Mouse (Mus musculus): ENCODE data around the gene Pde4c. TPM values are rescaled to one million over a fixed set of nuclear protein-coding genes. Genes with fewer than 3 reads are reported as not detected.

The Pde4c gene
- polyA plus RNA-seq (2015; fragmentation: Nextera tagmentation; extraction: Ambion mirVana): 0.45 and 0.50 TPM in 2 replicates

GRCm38 (mm10) chr8:70723486-70724210 lies at the start of gene Pde4c:
Gene Pde4c (plus strand): TSS chr8:70723720.
- no peaks in the 10 kb centered on the region; the same call in 1 of the 2 replicates for H3K4me1 ChIP-seq
- H3K4me3 ChIP-seq (replicated peaks): no peak within 1 kb of the TSS
- no peak within 1 kb of the TSS for H3K4me2 ChIP-seq
- 49% methylated on average over 7 of the region's 7 CpGs for WGBS
- H3K9me3 ChIP-seq: no peaks in the 10 kb centered on the region
- no peak within 1 kb of the TSS for H3K27ac ChIP-seq
- ATAC-seq (ENCODE audit: insufficient read depth, low FRiP score, low read depth): peak; percentile 43; the same call in 1 of the 2 replicates
- no peaks in the 10 kb centered on the region for H3K36me3 ChIP-seq
- no peak within 1 kb of the TSS for H3K9ac ChIP-seq
- 0 out of 2 replicates have a peak, but pooled peaks cover 5% of the 10 kb centered on the region for H3K27me3 ChIP-seq (replicated peaks)

GRCm38 (mm10) chr8:70674109-70674508 lies 49.4 kb upstream of the Pde4c start:
- H3K9ac ChIP-seq: 0 out of 2 replicates have a peak overlapping the region, but pooled peaks have one; percentile 9
- H3K27me3 ChIP-seq (replicated peaks): no peaks in the 10 kb centered on the region
- peak overlapping the region; percentile 65 for H3K4me2 ChIP-seq
- WGBS: 71% methylated on average over 3 of the region's 3 CpGs
- H3K9me3 ChIP-seq: no peaks in the 10 kb centered on the region
- peaks cover 23% of the 10 kb centered on the region for H3K4me1 ChIP-seq
- peaks cover 4% of the 10 kb centered on the region for H3K36me3 ChIP-seq
- ATAC-seq (ENCODE audit: insufficient read depth, low FRiP score, low read depth): no peak
- peak overlapping the region; percentile 54 for H3K4me3 ChIP-seq (replicated peaks)
- peak overlapping the region; percentile 90 for H3K27ac ChIP-seq

GRCm38 (mm10) chr8:70674716-70675115 lies 48.8 kb upstream of the Pde4c start:
- ATAC-seq (ENCODE audit: insufficient read depth, low FRiP score, low read depth): no peak
- H3K9ac ChIP-seq: no peak overlapping the region
- no peak overlapping the region for H3K4me3 ChIP-seq (replicated peaks)
- H3K4me1 ChIP-seq: peaks cover 24% of the 10 kb centered on the region
- H3K36me3 ChIP-seq: peaks cover 4% of the 10 kb centered on the region
- peak overlapping the region; percentile 65; the same call in 1 of the 2 replicates for H3K4me2 ChIP-seq
- WGBS: 67% methylated on average over 4 of the region's 4 CpGs
- H3K27me3 ChIP-seq (replicated peaks): no peaks in the 10 kb centered on the region
- H3K9me3 ChIP-seq: no peaks in the 10 kb centered on the region
- H3K27ac ChIP-seq: peak overlapping the region; percentile 90

- Histone ChIP-seq H3K9me3 (no peaks in the 10 kb centered on the region), H3K27ac (no peak overlapping the region), H3K4me3 (replicated peaks) (no peak overlapping the region), H3K4me1 (peaks cover 29% of the 10 kb centered on the region), H3K36me3 (peaks cover 4% of the 10 kb centered on the region), H3K9ac (no peak overlapping the region), H3K27me3 (replicated peaks) (no peaks in the 10 kb centered on the region), H3K4me2 (no peak overlapping the region)
- WGBS: 88% methylated on average over 1 of the region's 1 CpGs
- ATAC-seq (ENCODE audit: insufficient read depth, low FRiP score, low read depth): no peak
Measured at GRCm38 (mm10) chr8:70675336-70675735, 48.2 kb upstream of the Pde4c start.

- peaks cover 38% of the 10 kb centered on the region for H3K4me1 ChIP-seq
- no peak overlapping the region for H3K27ac ChIP-seq
- ATAC-seq (ENCODE audit: insufficient read depth, low FRiP score, low read depth): no peak
- H3K9ac ChIP-seq: no peak overlapping the region
- H3K36me3 ChIP-seq: peaks cover 4% of the 10 kb centered on the region
- no peaks in the 10 kb centered on the region for H3K27me3 ChIP-seq (replicated peaks)
- no peak overlapping the region for H3K4me3 ChIP-seq (replicated peaks)
- H3K4me2 ChIP-seq: no peak overlapping the region
- H3K9me3 ChIP-seq: no peaks in the 10 kb centered on the region
- 94% methylated on average over 15 of the region's 15 CpGs for WGBS
Measured at GRCm38 (mm10) chr8:70677451-70678080, 46.0 kb upstream of the Pde4c start.

GRCm38 (mm10) chr8:70678679-70679078 lies 44.8 kb upstream of the Pde4c start:
- Histone ChIP-seq H3K27me3 (replicated peaks) (no peaks in the 10 kb centered on the region), H3K4me3 (replicated peaks) (no peak overlapping the region), H3K36me3 (peaks cover 4% of the 10 kb centered on the region), H3K4me1 (peaks cover 38% of the 10 kb centered on the region), H3K9ac (no peak overlapping the region), H3K27ac (0 out of 2 replicates have a peak overlapping the region, but pooled peaks have one; percentile 53), H3K4me2 (no peak overlapping the region), H3K9me3 (no peaks in the 10 kb centered on the region)
- no peak for ATAC-seq (ENCODE audit: insufficient read depth, low FRiP score, low read depth)

- no peak overlapping the region for H3K4me2 ChIP-seq
- peaks cover 4% of the 10 kb centered on the region for H3K36me3 ChIP-seq
- H3K4me1 ChIP-seq: peaks cover 32% of the 10 kb centered on the region
- WGBS: 85% methylated on average over 4 of the region's 4 CpGs
- ATAC-seq (ENCODE audit: insufficient read depth, low FRiP score, low read depth): no peak
- no peaks in the 10 kb centered on the region for H3K27me3 ChIP-seq (replicated peaks)
- no peaks in the 10 kb centered on the region for H3K9me3 ChIP-seq
- H3K9ac ChIP-seq: no peak overlapping the region
- H3K27ac ChIP-seq: peak overlapping the region; percentile 53
- no peak overlapping the region for H3K4me3 ChIP-seq (replicated peaks)
Measured at GRCm38 (mm10) chr8:70679404-70679803, 44.1 kb upstream of the Pde4c start.

GRCm38 (mm10) chr8:70680039-70680438 lies 43.5 kb upstream of the Pde4c start:
- WGBS: 63% methylated on average over 3 of the region's 3 CpGs
- 0 out of 2 replicates have a peak, but pooled peaks have one; percentile 5 for ATAC-seq (ENCODE audit: insufficient read depth, low FRiP score, low read depth)

GRCm38 (mm10) chr8:70681410-70681809 lies 42.1 kb upstream of the Pde4c start:
- Histone ChIP-seq H3K4me2 (no peak overlapping the region), H3K36me3 (peaks cover 4% of the 10 kb centered on the region), H3K4me3 (replicated peaks) (no peak overlapping the region), H3K27ac (peak overlapping the region; percentile 49), H3K27me3 (replicated peaks) (no peaks in the 10 kb centered on the region), H3K9me3 (no peaks in the 10 kb centered on the region), H3K9ac (no peak overlapping the region), H3K4me1 (peaks cover 22% of the 10 kb centered on the region)
- 0 out of 2 replicates have a peak, but pooled peaks have one; percentile 36 for ATAC-seq (ENCODE audit: insufficient read depth, low FRiP score, low read depth)
- 67% methylated on average over 3 of the region's 3 CpGs for WGBS

More at GRCm38 (mm10) chr8:70680039-70680438, 43.5 kb upstream of the Pde4c start:
- peaks cover 26% of the 10 kb centered on the region for H3K4me1 ChIP-seq
- no peaks in the 10 kb centered on the region for H3K27me3 ChIP-seq (replicated peaks)
- H3K9ac ChIP-seq: no peak overlapping the region
- H3K36me3 ChIP-seq: peaks cover 4% of the 10 kb centered on the region
- no peak overlapping the region for H3K4me2 ChIP-seq
- no peaks in the 10 kb centered on the region for H3K9me3 ChIP-seq
- no peak overlapping the region for H3K4me3 ChIP-seq (replicated peaks)
- H3K27ac ChIP-seq: peak overlapping the region; percentile 53; the same call in 1 of the 2 replicates

- H3K27me3 ChIP-seq (replicated peaks): no peaks in the 10 kb centered on the region
- peaks cover 23% of the 10 kb centered on the region for H3K4me1 ChIP-seq
- no peak overlapping the region for H3K9ac ChIP-seq
- H3K36me3 ChIP-seq: peaks cover 4% of the 10 kb centered on the region
- H3K4me3 ChIP-seq (replicated peaks): peak overlapping the region; percentile 17; the same call in 1 of the 2 replicates
- peak overlapping the region; percentile 45 for H3K4me2 ChIP-seq
- H3K9me3 ChIP-seq: no peaks in the 10 kb centered on the region
- peak; percentile 64 for ATAC-seq (ENCODE audit: insufficient read depth, low FRiP score, low read depth)
- WGBS: 4% methylated on average over 19 of the region's 19 CpGs
- H3K27ac ChIP-seq: peak overlapping the region; percentile 49
Measured at GRCm38 (mm10) chr8:70682193-70682592, 41.3 kb upstream of the Pde4c start.

GRCm38 (mm10) chr8:70682692-70683091 lies 40.8 kb upstream of the Pde4c start:
- 0 out of 2 replicates have a peak, but pooled peaks have one; percentile 1 for ATAC-seq (ENCODE audit: insufficient read depth, low FRiP score, low read depth)
- WGBS: 62% methylated on average over 3 of the region's 3 CpGs
- H3K27ac ChIP-seq: peak overlapping the region; percentile 49; the same call in 1 of the 2 replicates

GRCm38 (mm10) chr8:70684291-70684690 lies 39.2 kb upstream of the Pde4c start:
- ATAC-seq (ENCODE audit: insufficient read depth, low FRiP score, low read depth): no peak
- Histone ChIP-seq H3K4me1 (peaks cover 32% of the 10 kb centered on the region), H3K4me3 (replicated peaks) (no peak overlapping the region), H3K27me3 (replicated peaks) (no peaks in the 10 kb centered on the region), H3K4me2 (no peak overlapping the region), H3K36me3 (no peaks in the 10 kb centered on the region), H3K27ac (no peak overlapping the region), H3K9ac (no peak overlapping the region), H3K9me3 (no peaks in the 10 kb centered on the region)
- WGBS: 50% methylated on average over 7 of the region's 7 CpGs

More at GRCm38 (mm10) chr8:70682692-70683091, 40.8 kb upstream of the Pde4c start:
- Histone ChIP-seq H3K9ac (no peak overlapping the region), H3K4me2 (peak overlapping the region; percentile 45), H3K4me1 (peaks cover 27% of the 10 kb centered on the region), H3K9me3 (no peaks in the 10 kb centered on the region), H3K36me3 (peaks cover 4% of the 10 kb centered on the region), H3K27me3 (replicated peaks) (no peaks in the 10 kb centered on the region), H3K4me3 (replicated peaks) (no peak overlapping the region)

All from stomach, embryonic 15.5 days (tissue).